In genomic region chr6:124418686-124419085, GRCm38 (mm10) we compare ENCODE assay signal across 19 mouse cellular contexts.
"Had no signal": no experiment of that assay in that cellular context is flagged by ENCODE, and none has a peak within 500 bp of the region (broad histone marks: within the 10 kb centered on the region; RNA-seq: fewer than 3 reads in every experiment).

No protein-coding gene starts in this region.

- H3K9me3 ChIP-seq: midbrain, embryonic 10.5 days; midbrain, embryonic 12.5 days; neural tube, embryonic 13.5 days; neural tube, embryonic 15.5 days had no signal

- H3K27me3 ChIP-seq: midbrain, embryonic 12.5 days; neural tube, embryonic 13.5 days; neural tube, embryonic 15.5 days had no signal

- H3K4me2 ChIP-seq: lung, embryonic 14.5 days; midbrain, embryonic 12.5 days; neural tube, embryonic 13.5 days; neural tube, embryonic 15.5 days had no signal

- DNase-seq: lung, adult 18-20 months; lung, embryonic 14.5 days; lung, postnatal 10 days; lung, postnatal 4 days; midbrain, embryonic 14.5 days; retina, postnatal 1 day; right cerebral cortex, adult 18-20 months; right cerebral cortex, postnatal 25 days; right cerebral cortex, postnatal 4 days; spleen, adult 18-20 months; thymus, adult 18-20 months; thymus, postnatal 14 days; thymus, postnatal 36 days had no signal

- H3K4me3 ChIP-seq: midbrain, embryonic 10.5 days; midbrain, embryonic 12.5 days; myocyte; neural tube, embryonic 13.5 days; neural tube, embryonic 15.5 days had no signal

- H3K9ac ChIP-seq: lung, embryonic 14.5 days; midbrain, embryonic 12.5 days; neural tube, embryonic 13.5 days; neural tube, embryonic 15.5 days had no signal

- H3K36me3 ChIP-seq: midbrain, embryonic 10.5 days; midbrain, embryonic 12.5 days; neural tube, embryonic 13.5 days; neural tube, embryonic 15.5 days had no signal

- ATAC-seq: midbrain, embryonic 16.5 days had no signal

- H3K27ac ChIP-seq: midbrain, embryonic 10.5 days; midbrain, embryonic 12.5 days; neural tube, embryonic 13.5 days; neural tube, embryonic 15.5 days had no signal
